Mouse (Mus musculus): ENCODE measurements around the gene Mapk11.

DNA sequence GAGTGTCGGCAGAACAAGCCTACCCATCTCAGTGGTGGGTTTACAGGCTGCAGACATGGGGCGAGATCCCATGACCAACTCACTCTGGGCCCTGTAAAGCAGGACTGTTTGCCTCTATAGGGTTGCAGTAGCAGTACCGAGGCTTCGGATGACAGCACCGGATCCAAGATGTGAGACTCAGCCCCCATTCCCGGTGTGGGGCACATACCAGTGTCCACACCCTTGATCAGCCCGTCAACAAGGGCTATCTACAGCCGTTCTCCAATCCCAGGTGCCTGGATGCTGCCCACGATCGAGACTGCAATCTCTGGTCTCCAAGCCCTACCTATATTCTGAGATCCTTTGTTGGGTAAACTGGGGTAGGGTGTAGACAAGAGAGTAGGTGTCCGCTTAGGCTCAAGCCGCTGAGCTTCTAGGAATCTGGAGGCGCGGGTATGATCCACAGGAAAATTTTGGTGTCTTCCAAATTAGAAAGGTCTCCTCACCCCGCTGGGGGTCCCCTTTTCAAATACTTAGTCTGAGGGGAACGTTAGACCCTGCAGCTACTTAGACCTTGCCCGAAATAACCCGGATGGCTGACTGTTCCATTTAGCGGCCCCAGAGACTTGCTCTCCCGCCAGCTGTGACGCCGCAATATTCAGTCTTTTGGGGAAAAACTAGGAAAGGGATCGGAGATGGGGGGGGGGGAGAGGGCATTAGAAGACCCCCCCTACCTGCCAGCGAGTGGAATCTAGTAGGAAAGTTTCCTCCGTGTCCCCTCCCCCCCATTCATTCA is 745 bp downstream of the Mapk11 start:
- TF ChIP-seq POLR2A (IDR thresholded peaks at IDR 0.05; ENCODE audit: borderline replicate concordance, extremely low read depth, low read depth, low read length) = no peak
- TF ChIP-seq CTCF (IDR thresholded peaks at IDR 0.05; ENCODE audit: insufficient read depth, low read length) = no peak
